Mouse (Mus musculus): Measurements from ENCODE around the gene Olfr1186. TPM values are rescaled to one million over a fixed set of nuclear protein-coding genes. Genes with fewer than 3 reads are reported as not detected.
"Not testable (repeated sequence)": the region's sequence is repeated elsewhere in the genome, so short reads cannot be mapped to it uniquely, and the experiment has no call there.

The Olfr1186 gene
- polyA plus RNA-seq (2015; fragmentation: Nextera tagmentation; extraction: Ambion mirVana) = not detected in 2 replicates

DNA sequence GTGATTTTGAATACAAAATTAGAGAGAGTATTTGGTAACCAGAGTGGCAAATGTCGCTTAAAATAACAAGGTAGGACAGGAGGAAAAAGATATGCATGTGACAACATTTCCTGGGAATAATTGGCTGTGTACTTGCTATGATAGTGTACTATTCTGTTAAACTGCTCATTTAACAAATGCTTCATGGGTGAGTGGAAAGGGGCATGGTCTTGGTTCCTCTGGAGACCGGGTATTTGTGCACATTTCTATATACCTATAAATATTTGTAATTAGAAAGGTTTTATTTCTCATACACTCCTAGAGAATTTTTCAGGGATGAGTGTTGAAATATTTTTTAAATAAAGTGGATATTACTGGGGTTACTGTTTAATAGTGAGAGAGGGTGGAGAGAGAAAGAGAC lies at the start of gene Olfr1186:
TSS of gene Olfr1186 (plus strand) at position 301 of the 400 bp plus-strand sequence.
- H3K9me3 ChIP-seq = no peaks in the 10 kb centered on the region
- no peaks in the 10 kb centered on the region for H3K27me3 ChIP-seq
- H3K36me3 ChIP-seq = no peaks in the 10 kb centered on the region
- no peaks in the 10 kb centered on the region for H3K4me1 ChIP-seq (replicated peaks)
- 85% methylated on average over 2 of the region's 2 CpGs for WGBS
- no peak within 1 kb of the TSS for H3K27ac ChIP-seq
- no peak within 1 kb of the TSS for H3K4me3 ChIP-seq (replicated peaks)
- no peak within 1 kb of the TSS for H3K9ac ChIP-seq (replicated peaks)
- no peak within 1 kb of the TSS for H3K4me2 ChIP-seq (replicated peaks)
- ATAC-seq = no peak

DNA sequence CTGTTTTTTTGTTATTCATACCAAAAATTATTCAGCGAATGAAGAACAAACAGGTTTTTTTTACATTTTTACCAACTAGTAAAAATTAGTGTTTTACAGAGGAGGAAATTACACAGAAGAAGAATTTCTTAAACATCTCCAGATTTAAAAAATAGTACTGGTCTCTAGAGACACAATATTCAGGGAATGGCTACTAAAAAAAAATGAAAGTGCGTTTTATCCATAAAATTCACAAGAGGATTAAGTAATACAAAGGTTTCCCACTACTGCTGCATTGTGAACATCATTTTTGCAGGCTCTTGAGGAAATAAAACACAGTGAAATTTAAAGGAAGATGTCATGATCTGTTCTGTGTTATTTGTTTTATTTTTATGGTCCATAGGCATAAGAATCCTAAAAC lies 35.1 kb upstream of the Olfr1186 start, which contains the start of gene Olfr1184:
TSS of gene Olfr1184 (plus strand) at position 301 of the 400 bp plus-strand sequence.
- ATAC-seq = no peak
- H3K4me2 ChIP-seq (replicated peaks) = no peak within 1 kb of the TSS
- no peak within 1 kb of the TSS for H3K27ac ChIP-seq
- WGBS = 87% methylated on average over 2 of the region's 2 CpGs
- no peaks in the 10 kb centered on the region for H3K27me3 ChIP-seq
- H3K9ac ChIP-seq (replicated peaks) = no peak within 1 kb of the TSS
- H3K36me3 ChIP-seq = no peaks in the 10 kb centered on the region
- H3K9me3 ChIP-seq = no peaks in the 10 kb centered on the region
- H3K4me3 ChIP-seq (replicated peaks) = no peak within 1 kb of the TSS
- H3K4me1 ChIP-seq (replicated peaks) = no peaks in the 10 kb centered on the region

DNA sequence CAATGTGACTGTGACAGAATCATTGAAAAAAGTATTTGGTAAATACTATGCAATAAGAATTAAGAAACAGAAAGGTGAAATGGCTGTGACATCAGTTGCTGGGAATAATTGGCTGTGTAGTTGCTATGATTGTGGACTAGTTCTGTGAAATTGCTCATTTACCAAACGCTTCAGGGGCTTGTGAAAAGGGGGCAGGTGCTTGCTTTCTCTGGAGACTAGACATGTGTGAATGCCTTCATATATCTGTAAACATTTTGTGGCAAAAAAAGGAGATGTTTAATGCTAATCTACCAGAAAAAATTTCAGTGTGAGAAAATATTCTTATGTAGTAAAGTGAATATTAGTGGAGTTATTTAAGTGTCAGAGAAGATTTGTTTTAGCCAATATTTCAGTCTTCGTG lies 25.3 kb upstream of the Olfr1186 start, which contains the start of gene Olfr1185-ps1:
TSS of gene Olfr1185-ps1 (plus strand) at position 301 of the 400 bp plus-strand sequence.
- no peak within 1 kb of the TSS for H3K9ac ChIP-seq (replicated peaks)
- H3K27me3 ChIP-seq = no peaks in the 10 kb centered on the region
- no peaks in the 10 kb centered on the region for H3K9me3 ChIP-seq
- no peak within 1 kb of the TSS for H3K4me3 ChIP-seq (replicated peaks)
- no peaks in the 10 kb centered on the region for H3K36me3 ChIP-seq
- no peak within 1 kb of the TSS for H3K27ac ChIP-seq
- no peak within 1 kb of the TSS for H3K4me2 ChIP-seq (replicated peaks)
- ATAC-seq = no peak
- WGBS = 79% methylated on average over 2 of the region's 2 CpGs
- H3K4me1 ChIP-seq (replicated peaks) = no peaks in the 10 kb centered on the region

DNA sequence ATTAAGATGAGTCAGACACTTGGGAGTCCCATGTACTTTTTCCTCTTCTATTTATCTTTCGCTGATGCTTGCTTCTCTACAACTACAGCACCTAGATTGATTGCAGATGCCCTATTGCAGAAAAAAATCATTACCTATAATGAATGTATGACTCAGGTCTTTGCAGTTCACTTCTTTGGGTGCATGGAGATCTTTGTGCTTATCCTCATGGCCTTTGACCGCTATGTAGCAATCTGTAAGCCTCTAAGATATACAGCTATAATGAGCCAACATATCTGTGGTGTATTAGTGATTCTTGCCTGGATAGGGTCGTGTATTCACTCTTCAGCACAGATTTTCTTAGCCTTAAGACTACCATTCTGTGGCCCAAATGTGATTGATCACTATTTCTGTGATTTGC lies 7.4 kb downstream of the Olfr1186 start:
- WGBS = 73% methylated on average over 3 of the region's 3 CpGs
- Histone ChIP-seq H3K27me3 (no peaks in the 10 kb centered on the region), H3K4me3 (replicated peaks) (no peak overlapping the region), H3K4me2 (replicated peaks) (no peak overlapping the region), H3K36me3 (no peaks in the 10 kb centered on the region), H3K9ac (replicated peaks) (no peak overlapping the region), H3K27ac (no peak overlapping the region), H3K4me1 (replicated peaks) (no peaks in the 10 kb centered on the region), H3K9me3 (no peaks in the 10 kb centered on the region)
- no peak for ATAC-seq

DNA sequence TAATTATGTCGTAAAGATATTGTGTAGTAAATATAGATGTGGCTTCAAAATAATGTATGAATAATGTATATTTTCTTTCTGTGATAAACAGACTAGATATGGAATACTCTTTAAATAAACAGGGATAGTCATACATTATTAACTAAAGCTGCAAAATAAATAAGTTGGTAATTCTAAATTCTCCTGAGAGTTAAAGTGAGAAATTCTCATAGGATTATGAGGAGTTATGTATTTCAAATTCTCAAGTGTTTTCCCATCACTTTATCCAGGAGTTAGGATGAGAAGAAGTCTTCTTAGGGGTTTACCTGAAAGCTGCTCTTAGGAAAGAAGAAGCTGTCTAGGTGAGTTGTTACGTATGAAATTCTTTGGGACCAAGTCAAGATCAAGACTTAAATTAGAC lies 38.3 kb downstream of the Olfr1186 start, which contains the start of gene Olfr1188:
TSS of gene Olfr1188 (plus strand) at position 301 of the 400 bp plus-strand sequence.
- ATAC-seq = no peak
- H3K36me3 ChIP-seq = no peaks in the 10 kb centered on the region
- 87% methylated on average over 2 of the region's 2 CpGs for WGBS

DNA sequence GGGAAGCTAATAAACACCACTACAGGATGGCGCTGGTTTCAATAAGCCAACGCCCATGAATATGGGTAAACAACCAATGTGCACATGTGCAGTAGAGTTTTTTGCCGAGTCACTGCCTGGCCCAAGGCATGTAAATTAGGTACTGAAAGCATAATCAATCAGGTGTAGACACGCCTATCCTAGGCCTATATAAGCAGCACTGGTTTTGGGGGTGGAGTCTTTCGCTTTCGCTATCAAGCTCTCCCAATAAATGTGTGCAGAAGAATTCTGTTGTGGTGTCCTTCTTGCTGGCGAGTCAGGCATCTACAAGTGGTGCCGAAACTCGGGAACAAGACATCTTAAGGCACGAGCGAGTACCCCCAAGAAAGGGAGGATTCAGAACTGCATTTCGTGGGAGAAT lies 54.3 kb downstream of the Olfr1186 start:
- 88% methylated on average over 12 of the region's 12 CpGs for WGBS
- H3K27ac ChIP-seq; H3K4me3 ChIP-seq (replicated peaks); H3K9ac ChIP-seq (replicated peaks); H3K4me1 ChIP-seq (replicated peaks); ATAC-seq; H3K36me3 ChIP-seq; H3K9me3 ChIP-seq; H3K27me3 ChIP-seq; H3K4me2 ChIP-seq (replicated peaks): not testable (repeated sequence)

More for the DNA sequence above, 38.3 kb downstream of the Olfr1186 start, which contains the start of gene Olfr1188:
- no peaks in the 10 kb centered on the region for H3K9me3 ChIP-seq
- no peak within 1 kb of the TSS for H3K4me3 ChIP-seq (replicated peaks)
- no peak within 1 kb of the TSS for H3K27ac ChIP-seq
- no peaks in the 10 kb centered on the region for H3K4me1 ChIP-seq (replicated peaks)
- no peak within 1 kb of the TSS for H3K4me2 ChIP-seq (replicated peaks)
- no peaks in the 10 kb centered on the region for H3K27me3 ChIP-seq
- H3K9ac ChIP-seq (replicated peaks) = no peak within 1 kb of the TSS

Other genes starting within 250 kb of the Olfr1186 start
- gene Olfr1173, start 238.7 kb upstream of the Olfr1186 start, polyA plus RNA-seq (2015; fragmentation: Nextera tagmentation; extraction: Ambion mirVana) = not detected in 2 replicates
- not detected in 2 replicates for gene Olfr1174-ps, start 203.4 kb upstream of the Olfr1186 start, polyA plus RNA-seq (2015; fragmentation: Nextera tagmentation; extraction: Ambion mirVana)
- not detected in 2 replicates for gene Olfr1175-ps, start 191.3 kb upstream of the Olfr1186 start, polyA plus RNA-seq (2015; fragmentation: Nextera tagmentation; extraction: Ambion mirVana)
- not detected in 2 replicates for gene Olfr1176, start 181.8 kb upstream of the Olfr1186 start, polyA plus RNA-seq (2015; fragmentation: Nextera tagmentation; extraction: Ambion mirVana)
- not detected in 2 replicates for gene Olfr1177-ps, start 172.1 kb upstream of the Olfr1186 start, polyA plus RNA-seq (2015; fragmentation: Nextera tagmentation; extraction: Ambion mirVana)
- gene Olfr1178, start 131.5 kb upstream of the Olfr1186 start, polyA plus RNA-seq (2015; fragmentation: Nextera tagmentation; extraction: Ambion mirVana) = not detected in 2 replicates
- gene Olfr1179, start 112.1 kb upstream of the Olfr1186 start, polyA plus RNA-seq (2015; fragmentation: Nextera tagmentation; extraction: Ambion mirVana) = not detected in 2 replicates
- not detected in 2 replicates for gene Olfr1180, start 99.4 kb upstream of the Olfr1186 start, polyA plus RNA-seq (2015; fragmentation: Nextera tagmentation; extraction: Ambion mirVana)
- gene Olfr1181, start 92.4 kb upstream of the Olfr1186 start, polyA plus RNA-seq (2015; fragmentation: Nextera tagmentation; extraction: Ambion mirVana) = not detected in 2 replicates
- gene Gm13757, start 69.4 kb upstream of the Olfr1186 start, polyA plus RNA-seq (2015; fragmentation: Nextera tagmentation; extraction: Ambion mirVana) = not detected in 2 replicates
- not detected in 2 replicates for gene Olfr1183, start 63.7 kb upstream of the Olfr1186 start, polyA plus RNA-seq (2015; fragmentation: Nextera tagmentation; extraction: Ambion mirVana)
- gene Olfr1184, start 35.0 kb upstream of the Olfr1186 start, polyA plus RNA-seq (2015; fragmentation: Nextera tagmentation; extraction: Ambion mirVana) = not detected in 2 replicates
- not detected in 2 replicates for gene Olfr1185-ps1, start 25.2 kb upstream of the Olfr1186 start, polyA plus RNA-seq (2015; fragmentation: Nextera tagmentation; extraction: Ambion mirVana)
- gene Olfr1188, start 38.4 kb downstream of the Olfr1186 start, polyA plus RNA-seq (2015; fragmentation: Nextera tagmentation; extraction: Ambion mirVana) = not detected in 2 replicates
- not detected in 2 replicates for gene Olfr1189, start 67.9 kb downstream of the Olfr1186 start, polyA plus RNA-seq (2015; fragmentation: Nextera tagmentation; extraction: Ambion mirVana)
- not detected in 2 replicates for gene Olfr1191-ps1, start 122.0 kb downstream of the Olfr1186 start, polyA plus RNA-seq (2015; fragmentation: Nextera tagmentation; extraction: Ambion mirVana)
- gene Olfr1192-ps1, start 130.0 kb downstream of the Olfr1186 start, polyA plus RNA-seq (2015; fragmentation: Nextera tagmentation; extraction: Ambion mirVana) = not detected in 2 replicates
- gene Olfr1193, start 157.1 kb downstream of the Olfr1186 start, polyA plus RNA-seq (2015; fragmentation: Nextera tagmentation; extraction: Ambion mirVana) = not detected in 2 replicates
- not detected in 2 replicates for gene Olfr1195, start 170.6 kb downstream of the Olfr1186 start, polyA plus RNA-seq (2015; fragmentation: Nextera tagmentation; extraction: Ambion mirVana)
- gene Olfr1196, start 186.0 kb downstream of the Olfr1186 start, polyA plus RNA-seq (2015; fragmentation: Nextera tagmentation; extraction: Ambion mirVana) = 0.11 TPM in 1 of 2 replicates, not detected in the other
- not detected in 2 replicates for gene Olfr1197, start 213.8 kb downstream of the Olfr1186 start, polyA plus RNA-seq (2015; fragmentation: Nextera tagmentation; extraction: Ambion mirVana)
- gene Olfr1198, start 232.8 kb downstream of the Olfr1186 start, polyA plus RNA-seq (2015; fragmentation: Nextera tagmentation; extraction: Ambion mirVana) = not detected in 2 replicates
- not detected in 2 replicates for gene Olfr1199, start 241.9 kb downstream of the Olfr1186 start, polyA plus RNA-seq (2015; fragmentation: Nextera tagmentation; extraction: Ambion mirVana)

All from midbrain, embryonic 13.5 days (tissue).